Mouse (Mus musculus) forebrain, embryonic 11.5 days (tissue): ENCODE results near the gene Rsrc1. TPM values are rescaled to one million over a fixed set of nuclear protein-coding genes. Genes with fewer than 3 reads are reported as not detected.
"Not testable (repeated sequence)": the region's sequence is repeated elsewhere in the genome, so short reads cannot be mapped to it uniquely, and the experiment has no call there.

Experiments
- ATAC-seq: fragments of 200-750 bp; cut with Nextera tagmentation; replicated peaks from 2 replicates; pipeline ENCODE4 v1.8.0; 2017; ENCODE audit warnings: moderate TSS enrichment; ENCODE audit not compliant: low FRiP score
- DNase-seq: peaks from one replicate; pipeline ENCODE4 v3.0.0-alpha.2; 2017; ENCODE audit warnings: low spot score
- H3K27ac ChIP-seq: fragments of 300-500 bp; sonication (generic); 2 replicates; pipeline ENCODE4 v1.5.1; 2014; ENCODE audit warnings: low read depth, low read length
- H3K27me3 ChIP-seq: fragments of 300-500 bp; sonication (generic); 2 replicates; pipeline ENCODE4 v1.6.1; 2014; ENCODE audit warnings: mild to moderate bottlenecking, low read length, mixed read lengths; ENCODE audit not compliant: control insufficient read depth, insufficient read depth
- H3K36me3 ChIP-seq: fragments of 300-500 bp; sonication (generic); 2 replicates; pipeline ENCODE4 v1.6.1; 2014; ENCODE audit warnings: mild to moderate bottlenecking, low read length, moderate library complexity, mixed read lengths; ENCODE audit not compliant: control insufficient read depth, insufficient read depth
- H3K4me1 ChIP-seq: fragments of 300-500 bp; sonication (generic); replicated peaks from 2 replicates; pipeline ENCODE4 v1.6.1; 2014; ENCODE audit warnings: low read length, mixed read lengths; ENCODE audit not compliant: control insufficient read depth, insufficient read depth
- H3K4me2 ChIP-seq: fragments of 300-500 bp; sonication (generic); 2 replicates; pipeline ENCODE4 v1.6.1; 2014; ENCODE audit warnings: low read depth, mild to moderate bottlenecking, low read length, moderate library complexity, mixed read lengths; ENCODE audit not compliant: severe bottlenecking
- H3K4me3 ChIP-seq: fragments of 300-500 bp; sonication (generic); 2 replicates; pipeline ENCODE4 v1.5.1; 2014; ENCODE audit warnings: low read depth, low read length
- H3K9ac ChIP-seq: fragments of 300-500 bp; sonication (generic); 2 replicates; pipeline ENCODE4 v1.6.1; 2014; ENCODE audit warnings: low read length
- H3K9me3 ChIP-seq: fragments of 300-500 bp; sonication (generic); 2 replicates; pipeline ENCODE4 v1.6.1; 2016; ENCODE audit warnings: low read length, mixed read lengths; ENCODE audit not compliant: control insufficient read depth
- whole genome bisulfite sequencing: fragments of 180-500 bp; shearing (Covaris S2); extraction: QIAGEN DNeasy Blood & Tissue Kit; methylation state at CpG from one replicate; pipeline ENCODE4 v1.1.7; 2014; 5-methylcytosine and 5-hydroxymethylcytosine counted together
- polyA plus RNA-seq: library from polyadenylated mRNA; unstranded; fragments of >200 nt; fragmentation: Nextera tagmentation; extraction: Ambion mirVana; gene quantifications from 2 replicates; pipeline ENCODE4 v1.2.1, GENCODE M21; 2014

The Rsrc1 gene
- polyA plus RNA-seq, 1 experiment from 2014 or later, result 44.6 TPM

DNA sequence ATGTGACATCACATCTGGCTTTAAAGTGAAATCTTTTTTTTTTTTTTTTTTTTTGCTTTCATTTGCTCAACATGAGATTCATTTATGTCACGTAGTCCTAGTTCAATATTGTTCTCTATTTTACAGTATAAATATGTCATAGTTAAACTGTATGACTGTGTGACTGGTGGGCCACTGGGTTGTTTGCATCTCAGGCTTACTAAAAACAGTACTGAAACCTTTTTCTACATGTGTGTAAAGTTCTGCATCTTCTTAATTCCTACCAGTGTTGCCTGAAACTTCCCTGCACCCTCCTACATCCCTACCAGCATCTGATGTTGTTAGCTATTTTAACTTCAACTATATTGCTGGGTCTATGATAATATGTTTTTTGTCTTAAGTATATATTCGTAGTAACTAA, 78.6 kb downstream of the Rsrc1 start:
- Histone ChIP-seq H3K36me3 (no peaks in the 10 kb centered on the region), H3K9me3 (no peaks in the 10 kb centered on the region), H3K9ac (no peak overlapping the region), H3K4me1 (no peaks in the 10 kb centered on the region), H3K4me3 (no peak overlapping the region), H3K27ac (no peak overlapping the region), H3K27me3 (no peaks in the 10 kb centered on the region), H3K4me2 (no peak overlapping the region)
- 92% methylated on average over 2 of the region's 2 CpGs for WGBS
- no peak for DNase-seq
- ATAC-seq, result no peak

DNA sequence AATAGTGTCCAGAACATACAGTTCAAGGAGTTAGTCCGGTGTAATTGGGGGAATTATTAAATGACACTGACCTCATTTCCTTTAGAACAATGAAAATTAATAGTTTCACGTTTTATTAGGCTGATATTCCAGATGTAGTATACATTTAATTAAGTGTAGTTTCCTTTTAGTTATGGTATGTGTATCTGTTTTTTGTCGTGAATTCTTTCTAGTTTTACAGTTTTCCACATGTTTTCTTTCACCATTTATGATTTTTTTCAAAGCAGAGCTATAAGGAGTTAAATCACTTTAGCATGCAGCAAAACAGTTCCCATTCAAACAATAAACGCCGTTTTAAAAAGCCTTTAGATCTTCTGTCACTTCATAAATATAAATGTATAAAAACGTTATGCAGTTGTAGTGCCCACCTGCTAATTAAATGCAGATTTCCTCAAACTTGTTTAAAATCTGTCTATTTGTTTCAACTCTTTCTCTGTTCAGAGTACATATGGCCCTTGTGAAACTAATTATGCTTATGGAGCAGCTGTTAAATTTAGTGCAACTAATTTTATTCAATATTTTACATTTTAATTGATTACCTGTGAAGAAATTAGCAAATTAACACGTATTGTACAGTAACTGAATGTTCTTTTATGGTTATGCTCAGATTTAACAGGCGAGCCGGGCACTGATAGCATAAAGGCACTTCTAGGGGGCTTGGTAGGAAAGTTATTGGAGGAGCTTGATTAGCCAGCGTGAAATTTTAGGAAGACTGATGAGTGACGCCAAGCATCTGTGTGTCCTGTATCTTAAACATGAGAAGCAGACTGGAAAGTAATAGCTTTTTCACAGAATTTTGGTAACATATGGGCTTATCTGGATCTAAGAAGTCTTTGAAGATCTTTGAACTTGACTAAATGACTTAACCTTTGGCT, 89.6 kb downstream of the Rsrc1 start:
- 86% methylated on average over 11 of the region's 11 CpGs for WGBS
- H3K4me2 ChIP-seq, result no peak overlapping the region
- H3K27ac ChIP-seq, result no peak overlapping the region
- H3K9ac ChIP-seq, result no peak overlapping the region
- DNase-seq (no peak), ATAC-seq (no peak)
- no peaks in the 10 kb centered on the region for H3K27me3 ChIP-seq
- H3K36me3 ChIP-seq, result no peaks in the 10 kb centered on the region
- no peaks in the 10 kb centered on the region for H3K4me1 ChIP-seq
- H3K4me3 ChIP-seq, result no peak overlapping the region
- H3K9me3 ChIP-seq, result no peaks in the 10 kb centered on the region; the same call in 1 of the 2 replicates

DNA sequence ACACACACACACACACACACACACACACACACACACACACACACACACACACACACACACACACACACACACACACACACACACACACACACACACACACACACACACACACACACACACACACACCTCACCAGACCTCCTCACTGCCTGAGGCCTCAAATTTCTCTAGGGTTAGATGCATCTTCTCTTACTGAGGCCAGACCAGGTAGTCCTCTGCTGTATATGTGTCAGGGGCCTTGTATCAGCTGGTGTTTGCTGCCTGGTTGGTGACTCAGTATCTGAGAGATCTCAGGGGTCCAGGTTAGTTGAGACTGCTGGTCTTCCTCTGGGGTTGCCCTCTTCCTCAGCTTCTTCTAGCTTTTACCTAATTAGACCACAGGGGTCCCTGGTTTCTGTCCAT, 92.5 kb downstream of the Rsrc1 start:
- H3K4me3 ChIP-seq, H3K27me3 ChIP-seq, H3K4me1 ChIP-seq, H3K36me3 ChIP-seq, H3K27ac ChIP-seq, H3K4me2 ChIP-seq, ATAC-seq, H3K9ac ChIP-seq, H3K9me3 ChIP-seq, DNase-seq: not testable (repeated sequence)

DNA sequence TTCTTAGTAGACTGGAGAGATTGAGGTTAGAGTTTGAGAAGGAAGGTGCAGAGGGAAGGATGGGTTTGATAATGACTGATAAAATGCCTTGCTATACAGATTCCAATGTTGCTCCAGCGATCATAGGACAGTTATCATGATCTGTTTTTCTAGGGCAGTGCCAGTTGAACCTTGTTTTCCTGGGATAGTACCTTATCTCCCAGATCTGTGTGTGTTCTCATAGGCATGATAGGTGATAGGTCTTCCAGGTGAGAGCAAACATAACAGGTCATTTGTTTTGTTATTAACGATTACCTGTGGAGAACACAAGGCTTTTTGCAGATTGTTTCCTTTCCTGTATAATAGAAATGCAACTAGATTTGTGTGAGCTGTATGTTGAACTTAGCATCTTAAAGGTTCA, 94.3 kb downstream of the Rsrc1 start:
- Histone ChIP-seq H3K9ac (no peak overlapping the region), H3K9me3 (no peaks in the 10 kb centered on the region; the same call in 1 of the 2 replicates), H3K36me3 (no peaks in the 10 kb centered on the region), H3K4me3 (no peak overlapping the region), H3K4me1 (no peaks in the 10 kb centered on the region), H3K27ac (no peak overlapping the region), H3K4me2 (no peak overlapping the region), H3K27me3 (no peaks in the 10 kb centered on the region)
- 94% methylated on average over 2 of the region's 2 CpGs for WGBS
- DNase-seq (no peak), ATAC-seq (no peak)

DNA sequence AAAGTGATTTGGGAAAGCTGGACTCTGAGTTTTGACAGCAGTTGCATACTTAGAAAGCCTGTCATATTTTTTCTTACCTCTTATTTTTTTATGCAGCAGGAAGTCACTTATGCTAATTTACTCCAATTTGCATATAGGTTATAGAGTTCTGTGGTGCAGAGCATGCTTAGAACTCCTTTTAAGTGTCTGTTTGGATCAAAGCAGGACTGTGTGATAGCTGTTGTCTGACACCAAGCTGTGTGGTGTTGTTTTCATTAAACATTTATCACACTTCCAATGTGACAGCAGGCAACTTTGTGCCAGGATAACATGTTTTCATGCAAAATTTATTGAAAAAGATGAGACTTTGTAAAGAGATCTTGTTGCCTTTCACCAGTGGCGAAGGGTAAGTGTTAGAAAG, 103.6 kb downstream of the Rsrc1 start:
- Histone ChIP-seq H3K4me3 (no peak overlapping the region), H3K27ac (no peak overlapping the region), H3K4me2 (no peak overlapping the region), H3K36me3 (no peaks in the 10 kb centered on the region), H3K27me3 (no peaks in the 10 kb centered on the region), H3K9me3 (no peaks in the 10 kb centered on the region), H3K4me1 (no peaks in the 10 kb centered on the region), H3K9ac (no peak overlapping the region)
- 83% methylated on average over 1 of the region's 1 CpGs for WGBS
- ATAC-seq (no peak), DNase-seq (no peak)

DNA sequence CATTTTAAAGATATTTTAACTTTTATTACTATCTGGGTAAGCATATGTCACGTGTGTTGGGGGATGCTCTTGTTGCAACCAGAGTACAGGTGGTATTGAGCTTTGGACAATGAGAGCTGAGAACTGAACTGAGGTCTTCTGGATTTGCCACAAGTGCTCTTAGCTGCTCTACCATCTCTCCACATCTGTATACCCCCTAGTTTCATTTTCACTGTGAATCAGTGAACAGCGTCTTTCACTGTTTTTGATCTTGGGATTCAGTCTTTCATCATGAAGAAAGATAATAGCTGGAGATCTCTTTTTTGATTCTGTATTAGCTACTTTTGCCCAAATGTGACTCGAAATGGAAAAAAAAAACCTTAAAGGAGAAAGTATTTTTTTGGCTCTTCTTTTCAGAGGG, 127.2 kb downstream of the Rsrc1 start:
- Histone ChIP-seq H3K4me1 (no peaks in the 10 kb centered on the region), H3K9me3 (no peaks in the 10 kb centered on the region), H3K4me2 (no peak overlapping the region), H3K27me3 (no peaks in the 10 kb centered on the region), H3K4me3 (no peak overlapping the region), H3K27ac (no peak overlapping the region), H3K9ac (no peak overlapping the region), H3K36me3 (no peaks in the 10 kb centered on the region)
- DNase-seq (no peak), ATAC-seq (no peak)
- WGBS, result 85% methylated on average over 3 of the region's 3 CpGs

DNA sequence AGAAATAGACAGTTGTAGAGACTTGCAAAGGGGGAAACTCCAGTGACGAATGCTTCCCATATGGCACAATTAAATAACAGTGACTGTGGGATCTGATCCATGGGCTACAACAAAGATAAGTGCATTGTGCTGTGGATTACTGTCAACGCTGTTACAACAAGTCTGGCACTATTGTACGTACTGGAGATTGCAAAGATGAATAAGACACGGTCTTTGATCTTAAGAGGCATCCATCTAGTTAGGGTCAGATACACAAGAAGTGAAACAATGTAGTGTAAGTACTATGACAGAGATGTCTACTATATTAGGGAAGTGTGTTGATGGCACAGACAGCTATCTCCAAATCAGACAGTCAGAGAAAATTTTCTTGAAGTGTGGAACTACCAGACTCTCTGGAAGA, 135.1 kb downstream of the Rsrc1 start:
- ATAC-seq (no peak), DNase-seq (no peak)
- Histone ChIP-seq H3K4me2 (no peak overlapping the region), H3K27ac (no peak overlapping the region), H3K9me3 (no peaks in the 10 kb centered on the region), H3K4me1 (no peaks in the 10 kb centered on the region), H3K36me3 (no peaks in the 10 kb centered on the region), H3K9ac (no peak overlapping the region), H3K27me3 (no peaks in the 10 kb centered on the region), H3K4me3 (no peak overlapping the region)
- WGBS, result 86% methylated on average over 4 of the region's 4 CpGs

DNA sequence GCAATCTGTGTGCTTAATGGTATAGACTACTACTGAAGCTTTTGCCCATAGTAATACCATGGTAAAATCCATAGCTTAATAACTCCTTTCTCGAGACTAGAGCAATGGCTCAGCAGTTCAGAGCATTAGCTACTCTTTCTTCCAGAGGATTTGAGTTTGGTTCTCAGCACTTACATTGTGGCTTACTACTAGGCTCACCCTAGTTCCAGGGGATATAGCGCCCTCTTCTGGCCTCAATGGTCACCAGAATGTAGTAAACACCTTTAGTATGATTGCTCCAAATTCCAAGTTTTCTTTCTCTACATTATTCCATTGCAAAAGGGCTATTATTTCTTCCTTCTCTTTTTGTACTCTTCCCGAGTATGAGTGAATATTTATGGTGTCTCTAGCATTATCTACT, 151.3 kb downstream of the Rsrc1 start:
- no peak overlapping the region for H3K4me3 ChIP-seq
- H3K9me3 ChIP-seq, result no peaks in the 10 kb centered on the region
- H3K4me1 ChIP-seq, result no peaks in the 10 kb centered on the region
- no peak overlapping the region for H3K9ac ChIP-seq
- ATAC-seq (no peak), DNase-seq (no peak)
- no peaks in the 10 kb centered on the region for H3K36me3 ChIP-seq
- 70% methylated on average over 3 of the region's 3 CpGs for WGBS
- H3K4me2 ChIP-seq, result no peak overlapping the region
- no peak overlapping the region for H3K27ac ChIP-seq
- no peaks in the 10 kb centered on the region for H3K27me3 ChIP-seq

DNA sequence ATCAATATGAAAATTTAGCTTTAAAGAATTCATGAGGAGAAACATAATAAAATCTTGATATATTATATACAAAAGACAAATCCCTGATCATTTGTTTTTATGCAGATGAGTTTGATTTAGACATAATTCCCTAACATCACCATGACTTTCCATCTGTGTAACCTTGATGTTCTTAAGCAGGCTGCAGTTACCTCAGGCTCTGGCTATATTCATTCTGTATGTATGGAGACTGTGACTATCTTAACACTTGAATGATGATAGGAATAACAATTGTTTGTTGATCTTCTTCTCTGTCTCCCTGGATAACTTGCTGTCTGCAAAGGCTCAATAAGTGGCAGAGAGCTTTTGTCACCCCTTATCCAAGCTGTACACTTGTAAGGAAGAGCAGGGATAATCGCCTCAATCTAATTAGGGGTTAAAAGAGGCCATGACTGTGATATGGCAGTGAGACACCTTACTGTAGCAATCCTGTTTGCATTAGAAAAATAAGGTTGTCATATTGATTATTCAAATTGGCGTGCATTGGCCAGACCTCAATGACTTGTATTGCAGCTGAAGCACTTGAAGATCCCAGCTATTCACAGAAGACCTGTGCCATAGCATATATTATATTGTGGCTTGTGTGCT, 154.7 kb downstream of the Rsrc1 start:
- WGBS, result 86% methylated on average over 2 of the region's 2 CpGs
- H3K27me3 ChIP-seq, result no peaks in the 10 kb centered on the region
- ATAC-seq, result no peak

More for the DNA sequence above, 154.7 kb downstream of the Rsrc1 start:
- H3K27ac ChIP-seq, result no peak overlapping the region
- no peaks in the 10 kb centered on the region for H3K36me3 ChIP-seq
- no peaks in the 10 kb centered on the region for H3K9me3 ChIP-seq
- no peak for DNase-seq
- no peak overlapping the region for H3K4me3 ChIP-seq
- H3K4me2 ChIP-seq, result no peak overlapping the region
- H3K4me1 ChIP-seq, result no peaks in the 10 kb centered on the region
- H3K9ac ChIP-seq, result no peak overlapping the region
